Mouse (Mus musculus) right cerebral cortex, postnatal 10 days (tissue): ENCODE measurements at regions not wholly inside any gene's neighbourhood (a gene's known extent, or its start where the extent isn't known, plus 50 kb on each side); places are given as distances from the start of the nearest gene placed in this dataset.

Experiments
- DNase-seq, 2 experiments: peaks; one replicate each; pipeline ENCODE4 v3.0.0; 2021; ENCODE audit warnings: low spot score in 2 of 2

DNA sequence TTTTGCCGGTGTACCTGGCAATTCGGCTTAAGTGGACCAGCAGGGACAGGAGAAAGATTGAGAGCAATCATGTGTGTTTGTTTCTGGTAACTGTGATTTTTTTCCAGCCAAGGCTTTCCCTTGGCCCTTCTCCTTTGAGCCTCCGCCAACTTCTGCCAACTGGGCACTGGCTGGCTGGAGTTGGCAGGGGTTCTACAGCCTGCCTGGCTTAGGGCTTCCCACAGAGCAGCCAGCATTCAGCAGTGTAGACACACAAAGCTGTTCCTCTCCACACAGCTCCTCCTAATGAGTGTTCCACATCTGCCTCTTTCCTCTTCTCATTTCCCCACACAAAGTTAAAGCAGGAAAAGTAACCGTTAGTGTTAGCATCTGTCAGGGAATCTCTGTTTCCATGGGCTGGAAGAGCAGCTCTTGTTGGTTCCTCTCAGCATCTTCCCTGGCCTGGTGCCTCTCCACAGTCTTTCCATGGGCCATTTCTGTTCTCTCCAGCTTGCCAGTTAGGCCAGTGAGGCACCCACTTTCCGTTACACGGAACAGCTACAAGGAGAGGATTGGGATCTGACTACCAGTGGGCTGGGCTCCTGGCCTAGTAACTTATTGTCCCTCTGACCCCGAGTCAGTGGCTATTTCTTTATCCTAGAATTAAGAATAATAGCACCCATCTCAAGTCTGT, 68.0 kb upstream of the Rbm24 start:
- peak; percentile 84 to 87 for DNase-seq

- no peak for DNase-seq
Observed at GRCm38 (mm10) chr13:46355306-46355705, 62.9 kb upstream of the Rbm24 start.

DNA sequence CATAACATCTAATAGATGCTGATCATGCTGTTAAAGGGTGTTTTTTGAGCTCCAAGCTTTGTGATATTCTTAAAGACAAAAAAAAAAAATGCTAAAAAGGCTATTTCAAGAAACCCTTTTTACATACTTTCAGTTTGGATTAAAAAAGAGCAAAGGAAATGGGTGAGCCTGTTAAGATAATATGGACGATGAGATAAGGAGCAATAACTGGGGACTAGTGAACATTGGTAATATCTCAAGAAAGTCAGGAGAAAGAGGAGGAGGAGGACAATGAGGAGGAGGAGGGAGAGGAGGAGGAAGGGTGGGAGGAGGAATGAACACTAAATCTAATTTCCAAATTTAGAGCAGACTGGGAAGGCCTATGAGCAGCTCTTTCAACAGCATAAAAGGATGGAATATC, 62.3 kb upstream of the Rbm24 start:
- DNase-seq, result no peak

- no peak for DNase-seq
Observed at GRCm38 (mm10) chr13:46357037-46357436, 61.2 kb upstream of the Rbm24 start.

DNA sequence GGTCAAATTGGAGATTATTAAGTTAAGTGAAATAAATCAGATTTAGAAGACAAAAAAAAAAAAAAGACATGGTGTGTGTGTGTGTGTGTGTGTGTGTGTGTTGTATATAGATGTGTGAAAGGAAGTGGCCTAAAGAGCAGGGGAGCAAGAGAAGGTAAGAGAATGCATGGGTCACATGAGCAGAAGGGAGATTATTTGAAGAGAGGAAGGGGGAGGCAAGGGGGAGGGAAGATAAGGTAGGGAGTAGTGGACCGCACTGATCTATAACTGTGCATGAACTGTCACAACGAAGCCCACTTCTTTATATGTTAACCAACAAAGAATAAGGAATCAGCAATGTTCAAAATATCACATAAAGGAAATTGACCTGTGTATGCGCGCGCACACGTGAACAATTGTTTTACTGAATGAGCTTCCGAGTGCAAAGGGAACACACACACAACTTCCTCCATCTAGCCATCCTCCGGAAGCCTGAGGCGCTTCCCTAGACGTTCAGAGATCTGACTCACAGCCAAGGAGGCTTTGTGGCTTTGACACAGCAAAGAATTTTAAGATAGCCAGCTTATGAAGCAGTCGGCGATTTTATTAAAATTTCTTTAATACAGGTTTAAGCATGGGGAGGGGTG, 57.6 kb upstream of the Rbm24 start:
- DNase-seq, result no peak

DNA sequence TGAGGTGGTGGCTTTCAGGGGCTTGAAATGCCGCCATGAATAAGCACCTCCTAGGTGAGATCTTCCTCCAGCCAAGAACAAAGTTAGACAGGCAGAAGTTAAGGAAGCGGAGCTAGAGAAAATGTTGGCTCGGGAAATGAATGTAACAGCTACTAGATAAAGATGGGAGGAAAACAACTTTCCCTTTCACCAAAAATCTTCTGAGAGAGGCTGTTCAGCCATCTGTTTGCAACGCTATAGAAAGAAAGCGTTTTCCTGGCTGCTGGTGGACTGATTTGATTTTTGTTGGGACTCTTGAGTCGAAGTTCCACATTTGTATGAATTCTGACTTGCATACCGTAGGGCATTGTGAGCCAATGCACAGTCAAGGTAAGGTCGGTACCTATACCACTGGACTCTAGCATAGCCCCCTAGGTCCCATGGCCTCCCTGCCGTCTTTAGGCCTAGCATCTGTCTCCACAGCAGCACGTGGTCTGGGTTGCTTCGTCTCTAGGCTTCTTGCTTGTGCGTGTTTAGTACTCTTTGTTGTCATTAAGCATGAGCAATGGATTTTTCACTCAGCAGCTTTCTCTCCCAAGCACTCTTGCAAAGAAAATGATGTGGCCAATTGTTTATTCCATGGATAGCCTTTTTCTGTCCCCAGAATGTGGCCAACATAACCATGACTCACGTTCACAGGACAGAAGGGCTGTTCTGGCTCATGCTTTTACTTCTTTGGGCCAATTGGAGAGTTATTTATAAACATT, 54.6 kb upstream of the Rbm24 start:
- peak; percentile 34 to 79 for DNase-seq

GRCm38 (mm10) chr13:46364202-46364912, 53.9 kb upstream of the Rbm24 start:
- no peak for DNase-seq

DNA sequence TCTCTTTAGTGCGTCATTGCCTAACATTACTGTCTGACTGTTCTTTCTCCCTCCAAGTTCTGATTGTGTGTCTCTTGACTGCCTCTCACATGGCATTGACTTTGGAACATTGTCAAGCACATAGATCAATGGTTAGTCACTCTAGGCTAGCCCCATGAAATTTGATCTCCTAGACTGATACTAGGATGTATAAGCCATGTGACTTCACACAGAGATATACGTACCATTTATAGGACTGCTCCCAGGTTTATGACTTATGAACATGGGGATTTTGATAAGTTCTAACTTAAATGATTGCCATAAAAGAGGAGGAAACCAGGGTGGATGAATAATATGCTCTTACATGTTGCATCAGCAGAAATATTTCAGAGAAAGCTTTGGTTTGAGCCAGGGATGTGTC, 52.9 kb upstream of the Rbm24 start:
- DNase-seq, result no peak
